Mouse (Mus musculus) stomach, embryonic 14.5 days (tissue): Measurements from ENCODE around the gene Mtmr6. TPM values are rescaled to one million over a fixed set of nuclear protein-coding genes. Genes with fewer than 3 reads are reported as not detected.

Source experiments
- microRNA counts: library from miRNA; unstranded; fragments of <30 nt; microRNA quantifications from one replicate; lab custom pipeline; 2016
- microRNA-seq: library from miRNA; unstranded; fragments of <30 nt; microRNA quantifications from one replicate; pipeline ENCODE4, GENCODE M21; 2016
- polyA plus RNA-seq: library from polyadenylated mRNA; unstranded; fragments of >200 nt; fragmentation: Nextera tagmentation; extraction: Ambion mirVana; gene quantifications from 2 replicates; pipeline ENCODE4 v1.2.1, GENCODE M21; 2014

The Mtmr6 gene
- polyA plus RNA-seq, 1 experiment from 2014 or later, result 35.6 TPM

MicroRNA genes within 50 kb of the gene (microRNA counts, 519-probe panel; counts per million panel counts)
- microRNA mmu-miR-719 (lab: Ali Mortazavi, UCI), result not detected

Small RNA genes within 50 kb of the gene (microRNA-seq; reads per million reads assigned to microRNA genes)
- not detected for gene Mir719

Other genes starting within 250 kb of the Mtmr6 start
- gene Atp8a2, start 68.0 kb upstream of the Mtmr6 start, polyA plus RNA-seq, result 5.9 and 6.5 TPM in 2 replicates
- gene Nupl1, start 13.8 kb upstream of the Mtmr6 start, polyA plus RNA-seq, result 0.13 TPM in 1 of 2 replicates, not detected in the other
- gene Gm49336, start 13.7 kb upstream of the Mtmr6 start, polyA plus RNA-seq, result 62.7 and 66.2 TPM in 2 replicates
- 1.1 and 1.9 TPM in 2 replicates for gene Amer2, start 108.0 kb downstream of the Mtmr6 start, polyA plus RNA-seq